Mouse (Mus musculus) erythroblast, embryonic 14.5 days (primary cell): ENCODE data around the gene Tph1. TPM values are rescaled to one million over a fixed set of nuclear protein-coding genes. Genes with fewer than 3 reads are reported as not detected.
"Not testable (repeated sequence)": the region's sequence is repeated elsewhere in the genome, so short reads cannot be mapped to it uniquely, and the experiment has no call there.

Source experiments
- H3K27me3 ChIP-seq: 2 replicates; pipeline ENCODE4 v1.6.1; 2012; ENCODE audit warnings: inconsistent platforms; ENCODE audit not compliant: control insufficient read depth
- H3K36me3 ChIP-seq: 2 replicates; pipeline ENCODE4 v1.6.1; 2012; ENCODE audit warnings: mild to moderate bottlenecking, inconsistent platforms; ENCODE audit not compliant: control insufficient read depth
- H3K4me1 ChIP-seq: 2 replicates; pipeline ENCODE4 v1.6.1; 2012; ENCODE audit warnings: inconsistent platforms; ENCODE audit not compliant: control insufficient read depth
- H3K4me3 ChIP-seq: replicated peaks from 2 replicates; pipeline ENCODE3; 2012; ENCODE audit warnings: moderate library complexity, mild to moderate bottlenecking, inconsistent platforms
- H3K9me3 ChIP-seq: 2 replicates; pipeline ENCODE4 v1.6.1; 2012; ENCODE audit warnings: low read length, inconsistent platforms, mixed read lengths; ENCODE audit not compliant: control insufficient read depth
- GATA1 ChIP-seq: IDR thresholded peaks from 2 replicates; pipeline ENCODE4 v1.6.1; 2012; ENCODE audit warnings: low read length, inconsistent platforms, mixed read lengths
- TAL1 ChIP-seq: IDR thresholded peaks from 3 replicates; pipeline ENCODE4 v1.6.1; 2012; ENCODE audit warnings: low read length, inconsistent platforms, mixed read lengths
- polyA plus RNA-seq: library from polyadenylated mRNA; stranded (reverse); fragments of >175 nt; gene quantifications from 2 replicates; pipeline ENCODE4 v1.2.3, GENCODE M21; 2012

The Tph1 gene
- polyA plus RNA-seq, 1 experiment, result not detected

- Histone ChIP-seq H3K27me3 (peaks cover 39% of the 10 kb centered on the region), H3K4me3 (no peak overlapping the region)
These were observed 7.1 kb downstream of the Tph1 start for GRCm38 (mm10) chr7:46665236-46665635.

GRCm38 (mm10) chr7:46661591-46662090, 10.7 kb downstream of the Tph1 start:
- no peak for TF ChIP-seq TAL1
- TF ChIP-seq GATA1, result no peak
- H3K4me1 ChIP-seq, result no peaks in the 10 kb centered on the region
- H3K27me3 ChIP-seq, result peaks cover 24% of the 10 kb centered on the region
- H3K9me3 ChIP-seq, result no peaks in the 10 kb centered on the region
- no peaks in the 10 kb centered on the region for H3K36me3 ChIP-seq
- no peak overlapping the region for H3K4me3 ChIP-seq

More at GRCm38 (mm10) chr7:46665236-46665635, 7.1 kb downstream of the Tph1 start:
- H3K4me1 ChIP-seq, result no peaks in the 10 kb centered on the region
- no peaks in the 10 kb centered on the region for H3K9me3 ChIP-seq
- TF ChIP-seq GATA1, result no peak
- no peak for TF ChIP-seq TAL1
- no peaks in the 10 kb centered on the region for H3K36me3 ChIP-seq

GRCm38 (mm10) chr7:46652279-46652678, 20.1 kb downstream of the Tph1 start:
- no peaks in the 10 kb centered on the region for H3K27me3 ChIP-seq
- H3K4me3 ChIP-seq, result no peak overlapping the region
- TF ChIP-seq GATA1 (no peak), TAL1 (no peak)

GRCm38 (mm10) chr7:46650231-46650630, 22.1 kb downstream of the Tph1 start:
- not testable (repeated sequence) for H3K4me3 ChIP-seq, H3K36me3 ChIP-seq, H3K27me3 ChIP-seq, H3K4me1 ChIP-seq, H3K9me3 ChIP-seq

More at GRCm38 (mm10) chr7:46652279-46652678, 20.1 kb downstream of the Tph1 start:
- H3K36me3 ChIP-seq, result no peaks in the 10 kb centered on the region
- no peaks in the 10 kb centered on the region for H3K9me3 ChIP-seq
- H3K4me1 ChIP-seq, result peaks cover 2% of the 10 kb centered on the region

- TF ChIP-seq GATA1 (no peak), TAL1 (no peak)
These were observed 23.8 kb downstream of the Tph1 start for GRCm38 (mm10) chr7:46648431-46649140.

GRCm38 (mm10) chr7:46643172-46643571, 29.2 kb downstream of the Tph1 start:
- TF ChIP-seq TAL1 (no peak), GATA1 (no peak)
- peaks cover 18% of the 10 kb centered on the region for H3K4me1 ChIP-seq
- H3K27me3 ChIP-seq, result peaks cover 12% of the 10 kb centered on the region
- no peak overlapping the region for H3K4me3 ChIP-seq
- H3K36me3 ChIP-seq, result no peaks in the 10 kb centered on the region
- no peaks in the 10 kb centered on the region for H3K9me3 ChIP-seq

More at GRCm38 (mm10) chr7:46648431-46649140, 23.8 kb downstream of the Tph1 start:
- Histone ChIP-seq H3K27me3 (no peaks in the 10 kb centered on the region), H3K36me3 (no peaks in the 10 kb centered on the region), H3K9me3 (no peaks in the 10 kb centered on the region), H3K4me3 (no peak overlapping the region), H3K4me1 (peaks cover 2% of the 10 kb centered on the region)

- Histone ChIP-seq H3K27me3 (peaks cover 12% of the 10 kb centered on the region), H3K4me3 (peak overlapping the region; percentile 70), H3K4me1 (peaks cover 18% of the 10 kb centered on the region), H3K36me3 (no peaks in the 10 kb centered on the region), H3K9me3 (no peaks in the 10 kb centered on the region)
- TF ChIP-seq GATA1 (no peak), TAL1 (no peak)
These were observed 32.3 kb downstream of the Tph1 start for GRCm38 (mm10) chr7:46640062-46640461.

- TF ChIP-seq GATA1 (no peak), TAL1 (no peak)
- H3K36me3 ChIP-seq, result no peaks in the 10 kb centered on the region
- peaks cover 12% of the 10 kb centered on the region for H3K27me3 ChIP-seq
These were observed 32.7 kb downstream of the Tph1 start, which contains the start of gene Sergef for GRCm38 (mm10) chr7:46639692-46640031. Sergef (minus strand) TSS chr7:46639807.

GRCm38 (mm10) chr7:46638889-46639691, 33.2 kb downstream of the Tph1 start:
- peaks cover 12% of the 10 kb centered on the region for H3K27me3 ChIP-seq
- H3K9me3 ChIP-seq, result no peaks in the 10 kb centered on the region
- H3K4me3 ChIP-seq, result peak overlapping the region; percentile 70
- peaks cover 18% of the 10 kb centered on the region for H3K4me1 ChIP-seq
- no peaks in the 10 kb centered on the region for H3K36me3 ChIP-seq
- no peak for TF ChIP-seq TAL1
- TF ChIP-seq GATA1, result no peak

More at GRCm38 (mm10) chr7:46639692-46640031, 32.7 kb downstream of the Tph1 start, which contains the start of gene Sergef:
- Histone ChIP-seq H3K4me3 (peak within 1 kb of the TSS; percentile 70), H3K4me1 (peaks cover 18% of the 10 kb centered on the region), H3K9me3 (no peaks in the 10 kb centered on the region)
